In genomic region chr8:117322021-117322420, GRCm38 (mm10) we compare ENCODE assay signal across 9 mouse cellular contexts.
DNase-seq lines count a peak whose midpoint lies in the region; ATAC-seq lines count a peak whose summit lies in the region.
"Had no signal": no experiment of that assay in that cellular context is flagged by ENCODE, and none has a peak within 500 bp of the region (broad histone marks: within the 10 kb centered on the region; RNA-seq: fewer than 3 reads in every experiment).

No protein-coding gene starts in this region.

- no peaks in the 10 kb centered on the region for H3K36me3 ChIP-seq in embryonic facial prominence, embryonic 14.5 days (ENCODE audit: control insufficient read depth, insufficient read depth, low read length)
- H3K36me3 ChIP-seq in intestine, embryonic 16.5 days (ENCODE audit: control insufficient read depth, insufficient read depth, low read length): no peaks in the 10 kb centered on the region
- H3K36me3 ChIP-seq in midbrain, embryonic 14.5 days (ENCODE audit: control insufficient read depth, insufficient read depth, low read length): no peaks in the 10 kb centered on the region
- no peaks in the 10 kb centered on the region; the same call in 1 of the 2 replicates for H3K36me3 ChIP-seq in splenic B cell, adult 2 months (ENCODE audit: control insufficient read depth, insufficient read depth, low read length, poor library complexity, severe bottlenecking)
- H3K36me3 ChIP-seq in liver, embryonic 12.5 days: peaks cover 30% of the 10 kb centered on the region

- no peak overlapping the region for H3K9ac ChIP-seq in embryonic facial prominence, embryonic 14.5 days (ENCODE audit: low read depth, low read length)
- 0 out of 2 replicates have a peak overlapping the region, but pooled peaks have one; percentile 28 for H3K9ac ChIP-seq in intestine, embryonic 16.5 days (ENCODE audit: low read depth, low read length)
- peak overlapping the region; percentile 36; the same call in 1 of the 2 replicates for H3K9ac ChIP-seq in midbrain, embryonic 14.5 days (replicated peaks; ENCODE audit: low read length)
- H3K9ac ChIP-seq in liver, embryonic 12.5 days: no peak overlapping the region

- no peaks in the 10 kb centered on the region for H3K27me3 ChIP-seq in embryonic facial prominence, embryonic 14.5 days (replicated peaks; ENCODE audit: control insufficient read depth, insufficient read depth, low read length)
- no peaks in the 10 kb centered on the region for H3K27me3 ChIP-seq in intestine, embryonic 16.5 days (replicated peaks; ENCODE audit: control insufficient read depth, insufficient read depth, low read length)
- H3K27me3 ChIP-seq in midbrain, embryonic 14.5 days (ENCODE audit: control insufficient read depth, insufficient read depth, low read length): no peaks in the 10 kb centered on the region
- no peaks in the 10 kb centered on the region for H3K27me3 ChIP-seq in splenic B cell, adult 2 months (ENCODE audit: control insufficient read depth, insufficient read depth, low read length, poor library complexity, severe bottlenecking)
- H3K27me3 ChIP-seq in liver, embryonic 12.5 days (replicated peaks): no peaks in the 10 kb centered on the region

- H3K9me3 ChIP-seq in embryonic facial prominence, embryonic 14.5 days (ENCODE audit: control insufficient read depth, low read length): no peaks in the 10 kb centered on the region
- H3K9me3 ChIP-seq in intestine, embryonic 16.5 days (ENCODE audit: control insufficient read depth, low read length): no peaks in the 10 kb centered on the region
- no peaks in the 10 kb centered on the region for H3K9me3 ChIP-seq in midbrain, embryonic 14.5 days (ENCODE audit: control insufficient read depth, low read length)
- no peaks in the 10 kb centered on the region for H3K9me3 ChIP-seq in liver, embryonic 12.5 days (replicated peaks)

- H3K4me3 ChIP-seq in embryonic facial prominence, embryonic 14.5 days (ENCODE audit: low read depth, low read length): no peak overlapping the region
- no peak overlapping the region for H3K4me3 ChIP-seq in intestine, embryonic 16.5 days (ENCODE audit: low read length)
- no peak overlapping the region for H3K4me3 ChIP-seq in midbrain, embryonic 14.5 days (replicated peaks; ENCODE audit: low read depth, low read length)
- H3K4me3 ChIP-seq in liver, embryonic 12.5 days: no peak overlapping the region
- H3K4me3 ChIP-seq: myocyte had no signal

- ATAC-seq in CD4-positive, CD25-positive, alpha-beta regulatory T cell, adult 4 months: peak; percentile 93
- ATAC-seq in embryonic facial prominence, embryonic 14.5 days (ENCODE audit: low read depth): peak; percentile 56; the same call in 1 of the 2 replicates
- no peak for ATAC-seq in intestine, embryonic 16.5 days
- ATAC-seq in midbrain, embryonic 14.5 days (ENCODE audit: low FRiP score, low TSS enrichment): peak; percentile 75
- no peak for ATAC-seq in liver, embryonic 12.5 days

- no peak overlapping the region for H3K27ac ChIP-seq in embryonic facial prominence, embryonic 14.5 days (replicated peaks; ENCODE audit: low read depth, low read length)
- H3K27ac ChIP-seq in intestine, embryonic 16.5 days (ENCODE audit: low read length): peak overlapping the region; percentile 73
- H3K27ac ChIP-seq in midbrain, embryonic 14.5 days (replicated peaks; ENCODE audit: low read depth, low read length): peak overlapping the region; percentile 92
- no peak overlapping the region for H3K27ac ChIP-seq in liver, embryonic 12.5 days

- H3K4me2 ChIP-seq in embryonic facial prominence, embryonic 14.5 days (ENCODE audit: low read depth, low read length): no peak overlapping the region
- H3K4me2 ChIP-seq in intestine, embryonic 16.5 days (ENCODE audit: low read depth, low read length): no peak overlapping the region
- peak overlapping the region; percentile 48 for H3K4me2 ChIP-seq in midbrain, embryonic 14.5 days (ENCODE audit: low read length)
- no peak overlapping the region for H3K4me2 ChIP-seq in liver, embryonic 12.5 days

- no peak for DNase-seq in embryonic facial prominence, embryonic 14.5 days (ENCODE audit: low spot score)
- peak; percentile 89 for DNase-seq in midbrain, embryonic 14.5 days
- DNase-seq in splenic B cell, adult 2 months (ENCODE audit: low read depth, low spot score): peak; percentile 90
- no peak for DNase-seq in kidney, adult 9 months
- no peak for DNase-seq in ovary, adult 18-20 months (ENCODE audit: low spot score)

- H3K4me1 ChIP-seq in embryonic facial prominence, embryonic 14.5 days (ENCODE audit: control insufficient read depth, insufficient read depth, low read length): peaks cover 8% of the 10 kb centered on the region
- H3K4me1 ChIP-seq in intestine, embryonic 16.5 days (ENCODE audit: control insufficient read depth, insufficient read depth, low read length): peaks cover 41% of the 10 kb centered on the region
- H3K4me1 ChIP-seq in midbrain, embryonic 14.5 days (ENCODE audit: control insufficient read depth, insufficient read depth, low read length): peaks cover 40% of the 10 kb centered on the region
- H3K4me1 ChIP-seq in liver, embryonic 12.5 days: peaks cover 66% of the 10 kb centered on the region

- WGBS in embryonic facial prominence, embryonic 14.5 days: 63% methylated on average over 6 of the region's 6 CpGs
- WGBS in intestine, embryonic 16.5 days: 50% methylated on average over 6 of the region's 6 CpGs
- WGBS in midbrain, embryonic 14.5 days: 8% methylated on average over 6 of the region's 6 CpGs
- WGBS in liver, embryonic 12.5 days (ENCODE audit: insufficient replicate concordance): 59% methylated on average over 6 of the region's 6 CpGs

Comparison
In these comparisons a context has a peak if more than half of its experiments do, and no peak if none do; other contexts are left out.
1. ATAC-seq: peak in CD4-positive, CD25-positive, alpha-beta regulatory T cell, adult 4 months (single experiment), embryonic facial prominence, embryonic 14.5 days (single experiment) and midbrain, embryonic 14.5 days (single experiment); none in intestine, embryonic 16.5 days (single experiment) and liver, embryonic 12.5 days (single experiment).
2. DNase-seq: peak in midbrain, embryonic 14.5 days (single experiment) and splenic B cell, adult 2 months (single experiment); none in embryonic facial prominence, embryonic 14.5 days (single experiment), kidney, adult 9 months (single experiment) and ovary, adult 18-20 months (single experiment).
3. H3K27ac ChIP-seq: peak in intestine, embryonic 16.5 days (single experiment) and midbrain, embryonic 14.5 days (single experiment); none in embryonic facial prominence, embryonic 14.5 days (single experiment) and liver, embryonic 12.5 days (single experiment).
4. H3K9ac ChIP-seq: peak in intestine, embryonic 16.5 days (single experiment) and midbrain, embryonic 14.5 days (single experiment); none in embryonic facial prominence, embryonic 14.5 days (single experiment) and liver, embryonic 12.5 days (single experiment).